Mouse (Mus musculus) lung, adult 2 months (tissue): ENCODE measurements around the gene Ddr2.

ENCODE experiments used
- CTCF ChIP-seq: fragments of 200-500 bp; IDR thresholded peaks from 2 replicates; pipeline ENCODE4 v1.5.1; 2011; ENCODE audit warnings: mild to moderate bottlenecking, low read length, control low read depth; ENCODE audit not compliant: insufficient read depth
- POLR2A ChIP-seq: fragments of 200-500 bp; IDR thresholded peaks from 2 replicates; pipeline ENCODE4 v1.6.1; 2011; ENCODE audit warnings: low read depth, mild to moderate bottlenecking, control low read depth, low read length, borderline replicate concordance; ENCODE audit errors: extremely low read depth

DNA sequence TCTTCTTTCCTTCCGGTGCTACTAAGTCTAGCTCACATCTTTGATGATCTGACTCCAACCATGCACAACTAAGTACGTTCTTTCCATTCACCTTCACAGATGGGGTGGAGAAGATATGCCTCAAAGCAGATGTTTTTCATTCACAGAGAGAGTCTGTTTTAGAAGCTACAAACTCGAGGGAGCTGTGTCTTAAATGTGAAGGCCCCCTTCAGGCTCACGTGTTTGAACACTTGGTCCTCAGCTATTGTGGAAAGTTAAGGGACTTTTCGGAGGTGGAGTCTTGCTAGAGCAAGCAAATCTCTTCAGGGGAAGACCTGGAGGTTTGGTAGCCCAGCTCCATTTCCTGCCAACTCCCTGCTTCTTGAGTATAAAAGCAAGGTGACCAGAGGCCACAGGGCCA, 34.2 kb downstream of the Ddr2 start:
- TF ChIP-seq CTCF (no peak), POLR2A (no peak)
